Mouse (Mus musculus) neural tube, embryonic 15.5 days (tissue): ENCODE measurements around the gene Caln1. TPM values are rescaled to one million over a fixed set of nuclear protein-coding genes. Genes with fewer than 3 reads are reported as not detected.
A peak's percentile ranks its signal among the peaks of the same experiment; 100 is the strongest.

ENCODE experiments used
- ATAC-seq: fragments of 200-750 bp; cut with Nextera tagmentation; 2 replicates; pipeline ENCODE4 v1.8.0; 2017; ENCODE audit warnings: mild to moderate bottlenecking, moderate TSS enrichment, moderate library complexity; ENCODE audit not compliant: low FRiP score
- H3K27ac ChIP-seq: fragments of 300-500 bp; sonication (generic); replicated peaks from 2 replicates; pipeline ENCODE4 v1.5.1; 2015; ENCODE audit warnings: mild to moderate bottlenecking, inconsistent platforms
- H3K27me3 ChIP-seq: fragments of 300-500 bp; sonication (generic); replicated peaks from 2 replicates; pipeline ENCODE4 v1.6.1; 2015; ENCODE audit warnings: inconsistent platforms
- H3K36me3 ChIP-seq: fragments of 300-500 bp; sonication (generic); 2 replicates; pipeline ENCODE4 v1.6.1; 2015; ENCODE audit warnings: inconsistent platforms
- H3K4me1 ChIP-seq: fragments of 300-500 bp; sonication (generic); 2 replicates; pipeline ENCODE4 v1.6.1; 2015; ENCODE audit warnings: inconsistent platforms
- H3K4me2 ChIP-seq: fragments of 300-500 bp; sonication (generic); 2 replicates; pipeline ENCODE4 v1.6.1; 2015; ENCODE audit warnings: inconsistent platforms, mild to moderate bottlenecking, moderate library complexity
- H3K4me3 ChIP-seq: fragments of 300-500 bp; sonication (generic); replicated peaks from 2 replicates; pipeline ENCODE4 v1.5.1; 2015; ENCODE audit warnings: mild to moderate bottlenecking, inconsistent platforms
- H3K9ac ChIP-seq: fragments of 300-500 bp; sonication (generic); replicated peaks from 2 replicates; pipeline ENCODE4 v1.6.1; 2015; ENCODE audit warnings: mild to moderate bottlenecking, inconsistent platforms
- H3K9me3 ChIP-seq: fragments of 300-500 bp; sonication (generic); replicated peaks from 2 replicates; pipeline ENCODE4 v1.6.1; 2016; ENCODE audit warnings: inconsistent platforms
- WGBS: fragments of 180-500 bp; shearing (Covaris S2); methylation state at CpG from one replicate; pipeline ENCODE4 v1.1.7; 2015; ENCODE audit warnings: mixed read lengths; 5-methylcytosine and 5-hydroxymethylcytosine counted together
- polyA plus RNA-seq: library from polyadenylated mRNA; unstranded; fragments of >200 nt; fragmentation: Nextera tagmentation; extraction: Ambion mirVana; gene quantifications from 2 replicates; pipeline ENCODE4 v1.2.1, GENCODE M21; 2015

The Caln1 gene
- polyA plus RNA-seq, 1 experiment from 2014 or later, result 51.0 TPM

DNA sequence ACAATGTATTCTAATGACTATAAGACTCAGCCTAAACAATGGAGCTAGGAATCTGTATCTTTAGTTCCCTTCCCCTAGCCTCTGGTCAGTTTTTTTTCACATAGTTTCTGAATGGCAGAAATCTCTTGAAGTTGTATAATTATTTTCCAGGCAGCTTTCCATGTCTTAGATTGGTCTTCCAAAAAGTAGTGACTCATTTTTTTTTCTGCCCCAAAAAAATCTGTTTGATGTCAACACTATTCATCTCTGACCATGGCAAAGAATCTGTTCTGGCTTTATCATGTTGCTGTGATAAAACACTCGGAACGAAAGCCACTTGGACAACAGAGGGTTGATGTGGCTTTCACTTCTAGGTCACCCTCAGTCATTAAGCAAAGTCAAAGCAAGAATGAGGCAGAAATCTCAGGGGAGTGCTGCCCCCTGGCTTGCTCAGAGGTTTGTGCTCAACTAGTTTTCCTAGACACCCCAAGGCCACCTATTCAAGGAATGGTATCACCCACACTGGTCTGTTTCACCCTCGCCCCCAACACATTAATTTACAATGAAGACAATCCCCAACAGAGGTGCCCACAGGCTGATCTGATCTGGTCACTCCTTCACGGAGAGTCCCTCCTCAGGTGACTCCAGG is 450.9 kb downstream of the Caln1 start:
- 79% methylated on average over 4 of the region's 4 CpGs for WGBS
- Histone ChIP-seq H3K27me3 (no peaks in the 10 kb centered on the region), H3K4me1 (no peaks in the 10 kb centered on the region)

DNA sequence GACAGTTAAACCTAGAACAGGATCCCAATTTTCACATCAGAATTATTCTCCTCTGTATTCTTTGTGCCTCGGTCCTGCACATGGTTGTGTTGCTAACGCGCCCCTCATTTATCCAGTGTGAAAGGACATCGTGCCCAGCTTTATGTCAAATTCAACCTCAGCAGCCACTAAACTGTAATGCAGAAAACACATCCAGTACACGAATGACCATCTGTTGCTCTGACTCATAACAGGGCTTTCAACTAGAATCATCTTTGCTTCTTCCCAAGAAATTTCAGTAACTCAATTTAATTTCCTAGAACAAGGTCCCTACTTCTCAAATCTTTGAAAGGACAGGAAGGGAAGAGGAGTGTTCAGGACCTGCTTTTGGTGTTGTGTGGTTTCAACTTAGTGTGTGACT is 451.4 kb downstream of the Caln1 start:
- no peak for ATAC-seq
- H3K4me3 ChIP-seq, result no peak overlapping the region
- 93% methylated on average over 5 of the region's 5 CpGs for WGBS

More for the DNA sequence above, 450.9 kb downstream of the Caln1 start:
- no peak overlapping the region for H3K27ac ChIP-seq
- H3K4me3 ChIP-seq, result no peak overlapping the region
- no peaks in the 10 kb centered on the region for H3K9me3 ChIP-seq
- H3K36me3 ChIP-seq, result no peaks in the 10 kb centered on the region
- ATAC-seq, result no peak
- no peak overlapping the region for H3K4me2 ChIP-seq
- H3K9ac ChIP-seq, result no peak overlapping the region

DNA sequence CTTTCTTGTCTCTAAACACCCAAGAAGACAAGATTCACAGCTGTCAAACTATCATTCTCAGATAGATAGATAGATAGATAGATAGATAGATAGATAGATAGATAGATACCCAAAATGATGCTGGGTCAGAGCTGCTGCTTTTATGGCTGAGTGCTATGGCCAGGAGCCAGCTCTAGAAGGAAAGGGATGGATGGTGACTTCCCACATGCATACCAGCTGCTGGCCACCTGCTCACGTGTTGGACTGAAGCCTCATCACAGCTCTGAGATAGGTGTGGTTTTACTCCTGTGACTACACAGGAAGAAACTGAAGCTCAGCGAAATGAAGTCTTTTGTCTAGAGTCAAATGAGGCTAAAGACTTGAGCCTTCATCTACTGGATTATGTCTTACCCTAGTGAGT is 456.5 kb downstream of the Caln1 start:
- no peak for ATAC-seq
- Histone ChIP-seq H3K9me3 (no peaks in the 10 kb centered on the region), H3K4me3 (no peak overlapping the region), H3K4me1 (no peaks in the 10 kb centered on the region), H3K27me3 (no peaks in the 10 kb centered on the region), H3K27ac (no peak overlapping the region), H3K9ac (no peak overlapping the region), H3K4me2 (no peak overlapping the region), H3K36me3 (no peaks in the 10 kb centered on the region)
- WGBS, result 81% methylated on average over 2 of the region's 2 CpGs

More for the DNA sequence above, 451.4 kb downstream of the Caln1 start:
- Histone ChIP-seq H3K27ac (no peak overlapping the region), H3K36me3 (no peaks in the 10 kb centered on the region), H3K9me3 (no peaks in the 10 kb centered on the region), H3K27me3 (no peaks in the 10 kb centered on the region), H3K9ac (no peak overlapping the region), H3K4me1 (no peaks in the 10 kb centered on the region), H3K4me2 (no peak overlapping the region)

DNA sequence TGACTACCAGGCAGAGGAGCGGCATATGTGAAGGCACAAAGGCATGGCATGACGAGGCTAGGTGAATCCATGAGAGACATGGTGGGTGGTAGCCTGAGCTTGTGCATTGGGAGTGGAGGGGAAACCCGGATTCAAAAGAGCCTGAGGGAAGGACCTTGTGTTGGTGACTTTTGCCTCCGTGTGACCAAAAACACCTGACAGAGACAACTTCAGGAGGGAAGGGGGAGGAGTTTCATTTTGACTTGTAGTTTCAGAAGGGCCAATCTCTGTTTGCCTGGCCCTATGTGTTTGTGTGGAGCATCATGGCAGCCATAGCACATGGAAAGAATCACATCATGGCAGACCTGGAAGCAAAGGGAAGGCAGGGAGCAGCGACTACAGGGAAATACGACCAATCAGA is 479.3 kb downstream of the Caln1 start:
- no peak for ATAC-seq
- 93% methylated on average over 6 of the region's 6 CpGs for WGBS

DNA sequence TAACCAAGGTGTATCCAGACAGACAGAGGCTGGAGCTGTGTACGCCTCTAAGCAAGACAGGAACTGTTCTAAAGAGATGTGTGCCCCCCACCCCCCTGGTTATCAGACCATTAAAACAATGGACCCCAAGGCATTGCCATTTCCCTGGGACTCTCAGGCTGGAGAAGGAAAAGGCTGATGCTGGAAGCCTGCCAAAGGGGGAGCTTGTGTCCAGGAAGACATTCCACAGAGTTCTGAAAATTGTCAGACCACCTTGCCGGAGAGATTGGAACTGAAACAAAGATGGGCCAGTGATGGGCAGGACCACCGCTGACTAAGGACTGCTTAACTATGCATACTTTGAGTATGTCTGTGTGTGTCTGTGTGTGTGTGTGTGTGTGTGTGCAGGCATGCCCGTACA is 480.4 kb downstream of the Caln1 start:
- H3K27me3 ChIP-seq, result no peaks in the 10 kb centered on the region
- H3K4me2 ChIP-seq, result no peak overlapping the region
- no peak for ATAC-seq
- WGBS, result 81% methylated on average over 4 of the region's 4 CpGs
- no peaks in the 10 kb centered on the region for H3K9me3 ChIP-seq
- no peaks in the 10 kb centered on the region for H3K36me3 ChIP-seq
- H3K4me3 ChIP-seq, result no peak overlapping the region
- no peak overlapping the region for H3K27ac ChIP-seq
- H3K4me1 ChIP-seq, result peaks cover 9% of the 10 kb centered on the region; the same call in 1 of the 2 replicates
- H3K9ac ChIP-seq, result no peak overlapping the region

More for the DNA sequence above, 479.3 kb downstream of the Caln1 start:
- H3K9me3 ChIP-seq, result no peaks in the 10 kb centered on the region
- no peaks in the 10 kb centered on the region for H3K27me3 ChIP-seq
- H3K9ac ChIP-seq, result no peak overlapping the region
- H3K27ac ChIP-seq, result no peak overlapping the region
- H3K4me1 ChIP-seq, result peaks cover 7% of the 10 kb centered on the region; the same call in 1 of the 2 replicates
- H3K4me2 ChIP-seq, result no peak overlapping the region
- no peak overlapping the region for H3K4me3 ChIP-seq
- no peaks in the 10 kb centered on the region for H3K36me3 ChIP-seq

DNA sequence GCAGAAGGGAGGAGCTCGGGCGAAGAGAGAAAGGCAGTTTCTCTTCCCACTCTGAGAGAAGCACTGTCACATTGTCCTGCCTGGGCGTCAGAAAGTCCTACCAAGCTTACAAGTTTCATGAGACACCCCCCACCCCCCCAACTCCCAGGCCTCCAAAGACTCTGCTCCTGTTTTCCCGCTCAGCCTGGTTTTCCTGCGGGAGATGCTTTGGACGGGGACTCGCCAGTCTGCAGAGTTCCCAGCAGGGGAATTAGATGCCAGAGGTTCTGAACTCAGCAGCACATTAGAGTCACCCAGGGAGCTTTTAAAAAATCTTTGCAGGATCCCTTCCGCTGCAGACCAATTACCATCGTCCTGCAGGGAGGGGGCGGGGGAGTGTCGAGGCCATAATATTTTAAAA is 482.9 kb downstream of the Caln1 start:
- 5% methylated on average over 8 of the region's 11 CpGs for WGBS
- Histone ChIP-seq H3K9ac (no peak overlapping the region), H3K4me3 (no peak overlapping the region)

DNA sequence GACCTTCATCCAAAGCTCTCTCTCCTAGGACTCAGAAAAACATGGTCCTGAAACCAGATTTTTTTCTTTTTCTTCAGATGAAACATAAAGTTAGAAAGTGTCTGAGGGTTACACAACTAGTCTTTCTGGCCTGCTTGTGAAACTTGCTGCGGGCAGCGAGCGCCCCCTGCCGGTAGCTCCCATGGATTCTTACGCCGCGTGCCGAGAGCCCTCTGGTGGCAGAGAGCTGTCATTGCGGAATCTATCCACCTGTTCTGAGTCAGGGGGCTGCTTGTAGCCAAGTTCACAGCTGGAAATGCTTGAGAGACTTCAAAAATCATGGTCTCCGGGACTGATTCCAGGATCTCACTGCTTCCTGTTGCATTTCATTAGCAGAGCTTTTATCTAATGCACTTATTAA is 484.1 kb downstream of the Caln1 start:
- Histone ChIP-seq H3K4me3 (no peak overlapping the region), H3K4me1 (peaks cover 9% of the 10 kb centered on the region; the same call in 1 of the 2 replicates), H3K4me2 (no peak overlapping the region), H3K9ac (no peak overlapping the region), H3K36me3 (no peaks in the 10 kb centered on the region), H3K9me3 (no peaks in the 10 kb centered on the region), H3K27ac (no peak overlapping the region), H3K27me3 (no peaks in the 10 kb centered on the region)
- WGBS, result 2% methylated on average over 10 of the region's 10 CpGs
- no peak for ATAC-seq

More for the DNA sequence above, 482.9 kb downstream of the Caln1 start:
- ATAC-seq, result no peak
- H3K9me3 ChIP-seq, result no peaks in the 10 kb centered on the region
- peaks cover 9% of the 10 kb centered on the region; the same call in 1 of the 2 replicates for H3K4me1 ChIP-seq
- no peak overlapping the region for H3K27ac ChIP-seq
- H3K4me2 ChIP-seq, result peak overlapping the region; percentile 39
- no peaks in the 10 kb centered on the region for H3K36me3 ChIP-seq
- no peaks in the 10 kb centered on the region for H3K27me3 ChIP-seq

DNA sequence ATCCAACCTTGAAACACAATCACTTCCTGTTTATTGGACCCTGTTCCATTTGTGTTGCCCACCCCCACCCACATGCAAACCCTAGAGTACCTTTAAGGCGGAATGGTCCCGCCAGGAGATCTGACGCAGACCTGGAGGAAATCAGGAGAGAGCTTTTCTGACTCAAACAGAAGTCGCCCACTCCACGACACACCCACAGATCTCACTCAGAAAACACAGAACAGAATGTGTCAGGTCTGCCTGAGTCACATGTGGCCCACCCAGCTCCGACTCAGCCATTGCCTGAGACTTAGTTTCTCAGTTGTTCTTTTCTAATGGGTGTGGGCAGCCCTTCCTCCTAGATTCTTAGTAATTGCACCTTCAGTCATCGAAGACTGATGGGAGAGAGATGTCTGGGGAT is 485.2 kb downstream of the Caln1 start:
- no peak overlapping the region for H3K9ac ChIP-seq
- H3K27ac ChIP-seq, result no peak overlapping the region
- H3K4me2 ChIP-seq, result no peak overlapping the region
- no peak overlapping the region for H3K4me3 ChIP-seq
- H3K9me3 ChIP-seq, result no peaks in the 10 kb centered on the region
- 92% methylated on average over 7 of the region's 7 CpGs for WGBS
- H3K4me1 ChIP-seq, result peaks cover 9% of the 10 kb centered on the region; the same call in 1 of the 2 replicates
- ATAC-seq, result no peak
- no peaks in the 10 kb centered on the region for H3K27me3 ChIP-seq
- H3K36me3 ChIP-seq, result no peaks in the 10 kb centered on the region

DNA sequence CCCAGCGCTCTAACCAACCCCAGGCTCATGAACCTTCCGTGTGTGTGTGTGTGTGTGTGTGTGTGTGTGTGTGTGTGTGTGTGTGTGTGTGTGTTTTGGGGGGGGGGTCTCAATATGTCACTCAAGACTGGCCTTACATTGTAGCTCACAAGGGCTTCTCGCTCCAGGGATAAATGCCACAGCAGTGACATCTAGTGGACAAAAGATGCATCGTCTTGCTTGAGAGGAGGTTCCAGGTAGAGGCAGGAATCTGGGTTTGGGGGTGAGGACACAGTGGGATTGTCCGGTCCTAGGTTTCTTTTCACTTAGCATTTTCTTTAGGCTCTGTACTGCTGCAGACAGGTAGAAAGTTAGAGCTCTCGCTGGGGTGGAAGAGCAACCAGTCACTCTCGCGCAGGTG is 488.9 kb downstream of the Caln1 start:
- H3K4me2 ChIP-seq, result no peak overlapping the region
- H3K9me3 ChIP-seq, result no peaks in the 10 kb centered on the region
- ATAC-seq, result no peak
- WGBS, result 26% methylated on average over 8 of the region's 8 CpGs
- H3K4me3 ChIP-seq, result no peak overlapping the region
- H3K36me3 ChIP-seq, result no peaks in the 10 kb centered on the region
- 0 out of 2 replicates have a peak, but pooled peaks cover 3% of the 10 kb centered on the region for H3K4me1 ChIP-seq
- H3K27me3 ChIP-seq, result no peaks in the 10 kb centered on the region
- no peak overlapping the region for H3K9ac ChIP-seq
- no peak overlapping the region for H3K27ac ChIP-seq

DNA sequence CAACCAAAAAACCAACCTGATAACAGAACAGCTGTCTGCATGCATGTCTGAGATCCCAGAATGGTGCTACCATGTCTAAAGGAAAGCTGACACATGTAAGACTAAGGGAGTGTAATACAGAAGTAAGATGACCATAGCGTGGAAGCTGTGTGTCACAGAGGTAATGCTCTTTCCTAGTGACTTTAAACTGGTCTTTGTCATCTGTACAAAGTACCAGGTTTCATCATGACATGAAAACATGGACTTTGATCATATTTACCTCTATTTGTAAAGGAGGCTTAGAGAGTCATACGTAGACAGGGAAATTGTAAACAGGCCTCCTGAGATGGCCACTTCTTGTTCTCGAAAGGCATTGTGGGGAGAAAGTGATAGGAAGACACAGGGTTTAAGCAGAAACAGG is 489.5 kb downstream of the Caln1 start:
- no peaks in the 10 kb centered on the region for H3K4me1 ChIP-seq
- no peak for ATAC-seq
- WGBS, result 88% methylated on average over 3 of the region's 3 CpGs
- no peak overlapping the region for H3K4me3 ChIP-seq
- H3K9me3 ChIP-seq, result no peaks in the 10 kb centered on the region
- no peaks in the 10 kb centered on the region for H3K36me3 ChIP-seq
- H3K27me3 ChIP-seq, result no peaks in the 10 kb centered on the region
- no peak overlapping the region for H3K27ac ChIP-seq
- H3K9ac ChIP-seq, result no peak overlapping the region
- no peak overlapping the region for H3K4me2 ChIP-seq

DNA sequence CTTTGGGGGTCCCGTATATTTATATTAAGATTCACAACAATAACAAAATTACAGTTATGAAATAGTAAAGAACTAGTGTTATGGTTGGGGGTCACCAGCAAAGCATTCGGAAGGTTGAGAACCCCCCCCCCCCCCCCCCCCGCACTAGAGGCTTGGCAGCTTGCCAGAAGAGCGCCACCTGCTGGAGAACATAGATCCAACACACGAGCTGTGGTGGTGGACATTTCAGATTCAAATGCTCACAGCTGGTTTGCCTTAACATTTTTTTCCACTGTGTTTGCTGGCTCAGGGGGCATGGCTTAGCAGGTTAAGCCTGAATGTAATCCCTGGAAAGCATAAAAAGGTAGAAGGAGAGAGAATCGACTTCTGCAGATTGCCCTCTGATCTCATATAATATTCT is 490.5 kb downstream of the Caln1 start:
- Histone ChIP-seq H3K4me2 (no peak overlapping the region), H3K9me3 (no peaks in the 10 kb centered on the region), H3K4me1 (no peaks in the 10 kb centered on the region), H3K4me3 (no peak overlapping the region), H3K9ac (no peak overlapping the region), H3K27ac (no peak overlapping the region), H3K36me3 (no peaks in the 10 kb centered on the region), H3K27me3 (no peaks in the 10 kb centered on the region)
- no peak for ATAC-seq
- 42% methylated on average over 6 of the region's 6 CpGs for WGBS

DNA sequence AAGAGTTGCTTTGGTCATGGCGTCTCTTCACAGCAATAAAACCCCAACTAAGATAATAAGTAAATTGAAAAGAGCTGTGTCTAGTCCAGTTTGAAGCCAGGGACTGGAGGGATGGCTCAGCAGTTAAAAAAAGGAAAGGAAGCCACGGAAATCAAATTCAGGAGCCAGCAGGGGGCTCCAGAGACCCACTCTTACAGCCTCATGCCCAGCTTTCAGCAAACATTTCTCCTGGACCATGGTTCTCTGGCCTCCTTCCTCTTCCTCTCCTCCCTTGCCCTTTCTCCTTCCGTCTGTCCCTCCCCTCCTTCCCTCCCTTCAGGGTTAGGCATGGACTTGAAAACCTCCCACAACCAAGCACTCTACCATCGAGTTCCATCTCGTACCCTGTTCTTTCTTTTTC is 493.0 kb downstream of the Caln1 start:
- ATAC-seq, result no peak
- Histone ChIP-seq H3K27me3 (no peaks in the 10 kb centered on the region), H3K4me2 (no peak overlapping the region), H3K27ac (no peak overlapping the region), H3K4me1 (no peaks in the 10 kb centered on the region), H3K4me3 (no peak overlapping the region), H3K36me3 (no peaks in the 10 kb centered on the region), H3K9ac (no peak overlapping the region), H3K9me3 (no peaks in the 10 kb centered on the region)
- WGBS, result 70% methylated on average over 5 of the region's 5 CpGs
